Mouse (Mus musculus): ENCODE results near the gene Rps26. TPM values are rescaled to one million over a fixed set of nuclear protein-coding genes. Genes with fewer than 3 reads are reported as not detected.
A peak's percentile ranks its signal among the peaks of the same experiment; 100 is the strongest.
"Not testable (repeated sequence)": the region's sequence is repeated elsewhere in the genome, so short reads cannot be mapped to it uniquely, and the experiment has no call there.

The Rps26 gene
- total RNA-seq, 2 experiments from 2014 or later, result 505 to 516 TPM

DNA sequence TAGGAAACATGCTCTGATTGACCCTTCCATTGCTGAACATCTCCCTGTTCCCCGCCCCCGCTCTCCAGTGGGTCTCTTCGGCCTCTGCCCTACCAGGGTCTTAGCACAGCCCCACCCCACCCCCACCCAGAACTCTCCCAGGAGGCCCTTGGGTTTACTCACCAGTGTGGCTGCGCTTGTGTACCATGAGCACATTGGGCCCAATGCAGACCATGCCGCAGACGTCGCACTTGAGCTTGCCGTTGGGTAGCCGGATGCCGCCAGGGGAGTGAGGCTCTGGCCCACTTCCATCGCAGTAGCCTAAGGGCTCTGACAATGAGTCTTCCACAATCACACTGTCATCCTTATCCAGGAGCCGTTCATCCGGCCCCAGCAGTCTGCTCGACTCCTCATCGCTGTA lies 14.3 kb upstream of the Rps26 start:
- DNase-seq, result no peak

DNA sequence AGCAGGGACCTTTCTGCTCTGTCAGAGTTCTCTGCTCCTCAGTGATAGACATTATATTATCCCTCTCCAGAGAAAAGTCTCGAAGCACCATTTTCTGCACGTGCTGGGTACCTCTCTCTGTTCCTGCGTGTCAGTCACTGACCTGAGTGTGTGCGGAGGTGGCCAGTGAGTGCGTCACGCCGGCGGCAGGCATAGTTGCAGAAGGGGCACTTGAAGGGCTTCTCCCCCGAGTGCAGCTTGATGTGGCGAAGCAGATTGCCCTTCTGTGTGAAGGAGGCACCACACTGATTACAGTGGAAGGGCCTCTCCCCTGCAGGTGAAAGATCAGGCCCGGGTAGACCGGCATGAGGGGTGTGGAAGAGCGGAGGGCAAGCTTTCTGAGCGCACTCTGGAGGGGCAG lies 13.5 kb upstream of the Rps26 start:
- DNase-seq, result no peak

DNA sequence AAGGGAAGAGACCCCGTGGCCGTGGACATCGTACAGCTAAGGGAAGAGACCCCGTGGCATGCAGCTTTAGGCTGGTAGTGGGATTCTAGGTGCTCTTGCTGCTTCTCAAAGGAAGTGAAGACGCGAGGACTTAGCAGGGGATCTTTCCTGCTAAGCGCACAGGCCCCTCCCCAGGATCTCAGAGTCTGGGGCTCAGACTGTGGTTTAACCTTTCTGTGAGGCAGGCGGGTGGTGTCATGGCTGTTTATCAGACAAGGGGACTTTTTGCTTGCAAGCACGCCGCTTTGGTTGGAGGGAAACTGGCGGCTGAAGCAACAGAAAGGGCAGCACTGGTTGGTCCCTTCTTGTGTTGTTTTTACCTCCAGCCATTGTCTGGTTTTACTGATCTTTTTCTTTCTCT lies 10.5 kb upstream of the Rps26 start:
- no peak for DNase-seq

- no peak for DNase-seq
These were observed 10.0 kb upstream of the Rps26 start for GRCm38 (mm10) chr10:128636561-128636960.

- no peak for DNase-seq
These were observed 9.2 kb upstream of the Rps26 start for GRCm38 (mm10) chr10:128635697-128636096.

- DNase-seq, result no peak
These were observed 5.0 kb upstream of the Rps26 start for GRCm38 (mm10) chr10:128631571-128631970.

- DNase-seq, result not testable (repeated sequence)
These were observed 3.8 kb upstream of the Rps26 start for GRCm38 (mm10) chr10:128630306-128630705.

GRCm38 (mm10) chr10:128629746-128630145 lies 3.2 kb upstream of the Rps26 start:
- DNase-seq, result no peak

- no peak for DNase-seq
These were observed 1.1 kb upstream of the Rps26 start for GRCm38 (mm10) chr10:128627398-128628317.

DNA sequence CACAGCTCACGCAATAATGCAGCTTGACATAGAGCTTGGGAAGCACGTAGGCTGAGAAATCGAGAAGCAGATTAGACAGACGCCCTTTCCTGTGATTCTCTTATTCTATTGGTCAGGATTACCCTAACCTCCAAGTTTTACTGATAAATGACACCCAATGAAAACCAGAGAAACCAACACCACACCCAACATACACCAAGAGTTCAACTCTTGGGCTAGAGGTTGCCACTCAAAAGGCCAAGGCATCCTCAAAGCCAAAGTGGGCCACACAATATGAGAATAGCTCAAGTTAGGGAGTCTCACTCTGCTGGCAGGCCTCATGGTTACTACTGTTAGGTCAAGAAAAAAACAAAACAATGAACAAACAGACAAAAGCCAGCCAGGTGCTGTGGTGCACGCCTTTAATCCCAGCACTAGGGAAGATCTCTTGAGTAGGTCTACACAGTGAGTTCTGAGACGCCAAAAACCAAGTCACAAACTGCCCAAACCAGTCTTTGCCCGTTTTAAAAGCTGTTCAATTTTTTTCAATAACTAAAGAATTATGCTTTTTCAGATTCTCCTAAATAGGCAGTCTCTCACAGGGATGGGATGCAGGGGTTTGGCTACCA lies 1.2 kb downstream of the Rps26 start:
- no peak for DNase-seq

DNA sequence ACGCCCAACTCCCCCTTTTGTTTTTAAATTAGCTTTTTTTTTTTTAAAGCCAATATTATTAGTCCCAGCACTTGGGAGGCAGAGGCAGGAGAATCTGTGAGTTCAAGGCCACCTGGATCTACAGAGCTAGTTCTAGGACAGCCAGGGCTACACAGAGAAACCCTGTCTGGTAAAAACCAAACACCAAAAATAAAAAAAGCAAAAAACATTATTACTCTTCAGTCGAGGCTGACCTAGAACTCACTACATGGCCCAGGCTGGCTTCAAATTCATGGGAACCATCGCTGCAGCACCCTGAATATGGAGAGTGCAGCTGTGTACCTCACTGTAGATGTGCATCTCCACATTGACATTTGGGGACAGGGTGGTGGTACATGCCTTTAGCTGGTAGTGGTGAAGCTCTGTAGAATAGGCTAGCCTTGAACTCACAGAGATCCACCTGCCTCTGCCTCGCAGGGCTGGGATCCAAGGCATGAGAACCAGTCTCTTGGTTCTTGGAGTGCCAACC lies 3.4 kb downstream of the Rps26 start:
- not testable (repeated sequence) for DNase-seq

DNA sequence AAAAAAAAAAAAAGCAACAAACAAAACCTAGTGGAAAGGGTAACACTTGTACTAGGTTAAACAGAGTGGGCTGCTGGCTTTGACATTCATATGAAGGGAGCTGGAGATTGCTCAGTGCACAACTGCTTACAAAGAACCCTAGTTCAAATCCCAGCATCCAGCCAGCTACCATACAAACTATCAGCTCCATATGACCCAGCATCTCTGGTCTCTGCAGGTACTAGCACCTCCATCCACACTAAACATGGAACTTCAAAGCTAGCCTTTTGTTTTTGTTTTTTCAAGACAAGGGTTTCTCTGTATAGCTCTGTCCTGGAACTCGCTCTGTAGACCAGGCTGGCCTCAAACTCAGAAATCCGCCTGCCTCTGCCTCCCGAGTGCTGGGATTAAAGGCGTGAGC lies 3.8 kb downstream of the Rps26 start:
- no peak for DNase-seq

DNA sequence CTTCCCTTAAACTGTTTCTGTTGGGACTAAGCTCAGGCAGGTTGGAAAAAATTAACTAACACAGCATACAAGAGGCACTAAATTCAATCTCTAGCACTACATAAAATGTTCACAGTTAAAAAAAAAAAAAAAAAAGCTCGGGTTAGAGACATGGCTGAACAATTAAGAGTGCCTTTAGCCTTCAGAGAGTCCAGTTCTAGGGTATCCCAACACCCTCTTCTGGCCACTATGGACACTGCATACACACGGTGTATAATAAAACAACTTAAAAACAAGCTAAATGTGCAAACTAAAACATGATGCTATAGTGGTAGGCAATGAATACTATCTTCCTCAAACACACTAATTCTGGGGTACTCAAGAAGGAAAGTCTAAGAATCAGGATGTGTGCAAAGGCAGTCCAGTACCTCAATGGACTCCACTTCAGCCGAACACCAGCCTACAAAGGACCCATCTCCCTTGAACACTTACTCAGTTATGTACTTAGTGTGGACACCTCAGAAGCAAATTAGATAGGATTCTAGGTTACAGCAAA lies 4.5 kb downstream of the Rps26 start:
- no peak for DNase-seq

DNA sequence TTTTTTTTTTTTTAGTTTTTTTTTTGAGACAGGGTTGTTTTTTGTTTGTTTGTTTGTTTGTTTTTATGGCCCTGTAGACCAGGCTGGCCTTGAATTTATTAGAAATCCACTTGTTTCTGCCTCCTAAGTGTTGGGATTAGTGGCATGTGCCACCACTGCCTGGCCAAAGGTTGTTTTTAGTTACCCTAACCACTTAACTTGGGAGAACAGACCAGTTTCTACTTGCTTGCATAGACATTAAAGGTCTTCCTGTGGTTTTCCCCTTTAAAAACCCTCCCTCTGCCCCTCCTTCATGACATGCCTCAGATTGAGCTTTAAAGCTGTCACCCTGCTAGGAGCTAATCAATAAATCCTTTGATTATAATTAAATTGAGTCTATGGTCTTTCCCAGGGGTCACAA lies 6.3 kb downstream of the Rps26 start:
- DNase-seq, result no peak

- not testable (repeated sequence) for DNase-seq
These were observed 7.4 kb downstream of the Rps26 start for GRCm38 (mm10) chr10:128619148-128619547.

DNA sequence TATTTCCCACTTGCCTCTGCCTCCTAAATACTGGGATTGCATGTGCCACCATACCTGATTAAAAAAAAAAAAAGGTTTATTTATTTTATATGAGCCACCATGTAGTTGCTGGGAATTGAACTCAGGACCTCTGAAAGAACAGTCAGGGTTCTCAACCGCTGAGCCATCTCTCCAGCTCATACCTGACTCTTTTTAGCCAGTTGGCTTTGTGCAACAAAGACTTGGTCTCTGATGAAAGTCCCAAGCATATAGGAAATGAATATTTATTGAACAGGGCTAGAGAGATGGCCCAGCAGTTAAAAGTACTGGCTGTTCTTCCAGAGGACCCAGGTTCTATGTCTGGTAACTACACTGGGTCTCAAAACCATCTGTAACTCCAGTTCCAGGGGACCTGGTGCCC lies 8.0 kb downstream of the Rps26 start:
- no peak for DNase-seq

GRCm38 (mm10) chr10:128615798-128616448 lies 10.6 kb downstream of the Rps26 start:
- not testable (repeated sequence) for DNase-seq

- DNase-seq, result no peak
These were observed 11.6 kb downstream of the Rps26 start for GRCm38 (mm10) chr10:128614934-128615333.

DNA sequence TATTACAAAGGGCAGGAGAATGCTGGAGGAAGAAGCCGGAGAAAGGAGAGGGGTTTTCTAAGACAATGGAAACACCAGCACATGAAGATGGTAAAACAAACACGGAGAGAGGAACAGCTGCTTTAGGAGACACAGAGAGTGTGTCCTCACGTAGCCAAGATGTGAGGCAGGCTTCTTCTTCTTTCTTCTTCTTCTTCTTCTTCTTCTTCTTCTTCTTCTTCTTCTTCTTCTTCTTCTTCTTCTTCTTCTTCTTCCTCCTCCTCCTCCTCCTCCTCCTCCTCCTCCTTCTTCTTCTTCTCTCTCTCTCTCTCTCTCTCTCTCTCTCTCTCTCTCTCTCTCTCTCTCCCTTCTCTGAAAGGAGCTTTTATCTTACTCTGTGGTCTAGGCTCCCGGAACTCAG lies 12.7 kb downstream of the Rps26 start:
- not testable (repeated sequence) for DNase-seq

DNA sequence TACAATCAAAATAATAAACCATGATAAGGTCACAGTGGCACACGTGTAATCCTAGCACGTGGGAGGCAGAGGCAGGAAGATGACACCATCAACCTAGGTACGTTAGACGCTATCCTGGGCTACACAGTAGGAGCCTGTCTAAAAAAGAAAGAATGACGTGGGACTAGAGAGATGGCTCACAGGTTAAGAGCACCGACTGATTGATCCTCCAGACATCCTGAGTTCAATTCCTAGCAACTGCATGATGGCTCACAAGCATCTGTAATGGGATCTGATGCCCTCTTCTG lies 13.4 kb downstream of the Rps26 start:
- no peak for DNase-seq

- peak; percentile 84 for DNase-seq
These were observed 14.0 kb downstream of the Rps26 start for GRCm38 (mm10) chr10:128612433-128613153.

DNA sequence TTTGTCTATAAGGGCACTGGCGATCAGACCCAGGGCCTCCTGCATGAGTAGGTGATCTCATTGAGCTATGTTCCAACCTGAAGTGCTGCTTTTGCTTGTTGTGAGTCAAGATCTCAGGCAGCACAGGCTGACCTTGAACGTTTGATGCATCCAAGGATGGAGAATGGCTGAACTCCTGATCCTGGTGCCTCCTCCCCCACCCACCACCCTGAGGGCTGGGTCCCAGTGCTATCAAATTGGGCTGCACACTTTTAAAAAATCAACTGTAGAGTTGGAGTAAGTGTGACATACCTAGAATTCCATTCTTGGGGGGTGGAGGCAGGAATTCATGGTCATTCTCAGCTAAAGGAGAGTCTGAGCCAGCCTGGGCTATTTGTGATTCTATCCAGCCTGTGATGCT lies 20.1 kb downstream of the Rps26 start:
- DNase-seq, result no peak
